Mouse (Mus musculus) cerebellum, adult 2 months (tissue): ENCODE data around the gene Cnot11.

Experiments
- CTCF ChIP-seq: fragments of 200-500 bp; IDR thresholded peaks from 2 replicates; pipeline ENCODE4 v1.5.1; 2011; ENCODE audit warnings: low read depth, mild to moderate bottlenecking, control low read depth, low read length, moderate library complexity, borderline replicate concordance; ENCODE audit not compliant: insufficient read depth
- POLR2A ChIP-seq: fragments of 200-500 bp; IDR thresholded peaks from 2 replicates; pipeline ENCODE4 v1.6.1; 2011; ENCODE audit warnings: low read length, control low read depth, borderline replicate concordance; ENCODE audit not compliant: insufficient read depth

GRCm38 (mm10) chr1:39497748-39498147 is 37.0 kb upstream of the Cnot11 start:
- TF ChIP-seq POLR2A: no peak
- TF ChIP-seq CTCF: 0 out of 2 replicates have a peak, but pooled peaks have one; percentile 11
